Mouse (Mus musculus): Measurements from ENCODE around the gene H3f3a.

Gene H3f3a

GRCm38 (mm10) chr1:180822276-180822675 is 8.5 kb upstream of the H3f3a start:
- DNase-seq (ENCODE audit: low spot score) = no peak

- DNase-seq (ENCODE audit: low spot score) = no peak
Measured at GRCm38 (mm10) chr1:180821101-180821500, 7.4 kb upstream of the H3f3a start.

GRCm38 (mm10) chr1:180818000-180818399 is 4.3 kb upstream of the H3f3a start:
- no peak for DNase-seq (ENCODE audit: low spot score)

- DNase-seq (ENCODE audit: low spot score) = no peak
Measured at GRCm38 (mm10) chr1:180815371-180816024, 1.8 kb upstream of the H3f3a start.

- peak; percentile 93 for DNase-seq (ENCODE audit: low spot score)
Measured at GRCm38 (mm10) chr1:180813409-180813884, 296 bp downstream of the H3f3a start.

GRCm38 (mm10) chr1:180812463-180813408 is 1.0 kb downstream of the H3f3a start:
- peak; percentile 44 for DNase-seq (ENCODE audit: low spot score)

- peak; percentile 69 for DNase-seq (ENCODE audit: low spot score)
Measured at GRCm38 (mm10) chr1:180811596-180812462, 1.9 kb downstream of the H3f3a start.

- peak; percentile 22 for DNase-seq (ENCODE audit: low spot score)
Measured at GRCm38 (mm10) chr1:180810976-180811375, 2.8 kb downstream of the H3f3a start.

- no peak for DNase-seq (ENCODE audit: low spot score)
Measured at GRCm38 (mm10) chr1:180808831-180809230, 4.9 kb downstream of the H3f3a start.

GRCm38 (mm10) chr1:180803881-180804280 is 9.9 kb downstream of the H3f3a start:
- no peak for DNase-seq (ENCODE audit: low spot score)

- DNase-seq (ENCODE audit: low spot score) = no peak
Measured at GRCm38 (mm10) chr1:180801466-180801994, 12.2 kb downstream of the H3f3a start.

- no peak for DNase-seq (ENCODE audit: low spot score)
Measured at GRCm38 (mm10) chr1:180800814-180801213, 12.9 kb downstream of the H3f3a start.

- no peak for DNase-seq (ENCODE audit: low spot score)
Measured at GRCm38 (mm10) chr1:180800022-180800421, 13.7 kb downstream of the H3f3a start.

GRCm38 (mm10) chr1:180799253-180799652 is 14.5 kb downstream of the H3f3a start:
- no peak for DNase-seq (ENCODE audit: low spot score)

- no peak for DNase-seq (ENCODE audit: low spot score)
Measured at GRCm38 (mm10) chr1:180798660-180799059, 15.1 kb downstream of the H3f3a start.

GRCm38 (mm10) chr1:180794170-180794569 is 19.6 kb downstream of the H3f3a start:
- DNase-seq (ENCODE audit: low spot score) = no peak

- DNase-seq (ENCODE audit: low spot score) = no peak
Measured at GRCm38 (mm10) chr1:180793445-180794117, 20.2 kb downstream of the H3f3a start.

- DNase-seq (ENCODE audit: low spot score) = no peak
Measured at GRCm38 (mm10) chr1:180792814-180793213, 20.9 kb downstream of the H3f3a start.

GRCm38 (mm10) chr1:180791821-180792480 is 21.8 kb downstream of the H3f3a start:
- DNase-seq (ENCODE audit: low spot score) = no peak

GRCm38 (mm10) chr1:180783580-180783928 is 30.2 kb downstream of the H3f3a start:
- no peak for DNase-seq (ENCODE audit: low spot score)

All from T-cell, adult 2 months (primary cell).